Mouse (Mus musculus): ENCODE measurements at regions not wholly inside any gene's neighbourhood (a gene's known extent, or its start where the extent isn't known, plus 50 kb on each side); places are given as distances from the start of the nearest gene placed in this dataset.

- Histone ChIP-seq H3K27me3 (replicated peaks) (no peaks in the 10 kb centered on the region), H3K36me3 (replicated peaks in 1 of 2; ENCODE audit: control insufficient read depth in 1 of 2, insufficient read depth in 1 of 2, low read length in 1 of 2) (no peaks in the 10 kb centered on the region), H3K79me2 (replicated peaks; ENCODE audit: control insufficient read depth, extremely low read depth, insufficient read depth, poor library complexity, severe bottlenecking) (no peaks in the 10 kb centered on the region), H3K9ac (ENCODE audit: insufficient read depth, low read depth) (no peak overlapping the region), H3K27ac (ENCODE audit: insufficient read depth, low read depth) (no peak overlapping the region), H3K4me3 (replicated peaks in 1 of 3; ENCODE audit: low read depth in 2 of 3, low read length in 2 of 3, poor library complexity in 1 of 3) (no peak overlapping the region), H3K4me1 (ENCODE audit: control insufficient read depth in 1 of 2, insufficient read depth in 2 of 2) (no peaks in the 10 kb centered on the region), H3K9me3 (replicated peaks; ENCODE audit: low read length) (peaks cover 93% of the 10 kb centered on the region), H3K4me2 (ENCODE audit: insufficient read depth, low read depth, poor library complexity, severe bottlenecking) (no peak overlapping the region)
- in situ Hi-C loops (cut with MboI; ENCODE audit: low pct_ligation_motif_present, low pct_unique_long_range_greater_than_20kb, low sequenced_read_pairs), result no loop called here
- TF ChIP-seq CHD2 (IDR thresholded peaks at IDR 0.05; ENCODE audit: low read length) (no peak), MAFK (IDR thresholded peaks at IDR 0.05; ENCODE audit: insufficient replicate concordance, low read length) (no peak), SIN3A (IDR thresholded peaks at IDR 0.05; ENCODE audit: low read length) (no peak)
- dilution Hi-C loops (cut with MboI; ENCODE audit: extremely low pct_ligation_motif_present, extremely low pct_unique_long_range_greater_than_20kb, low sequenced_read_pairs), result no loop called here
- DNase-seq (ENCODE audit: extremely low read depth), result no peak
Observed at GRCm38 (mm10) chr13:60069196-60069595, 108.0 kb downstream of the Gas1 start.

DNA sequence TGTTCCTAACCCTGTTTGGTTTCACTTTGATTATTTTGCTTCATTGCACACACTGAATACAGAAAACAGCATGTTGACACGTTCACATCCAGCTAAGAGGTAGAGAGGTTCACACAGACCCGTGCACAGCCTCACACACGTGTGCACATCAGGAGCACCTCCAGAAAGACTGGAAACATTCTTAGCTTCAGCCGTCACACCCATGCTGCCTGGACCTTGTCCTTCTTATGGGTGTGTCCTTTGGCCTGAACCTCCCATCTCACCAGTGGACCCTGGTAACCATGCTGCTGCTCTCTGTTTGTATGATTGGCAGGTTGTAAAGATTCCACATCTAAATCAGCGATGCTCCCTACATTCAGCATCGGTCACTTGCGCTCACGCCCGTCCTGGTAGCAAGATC lies 109.8 kb downstream of the Gas1 start:
- Histone ChIP-seq H3K9me3 (replicated peaks; ENCODE audit: low read length) (peaks cover 88% of the 10 kb centered on the region), H3K4me1 (ENCODE audit: control insufficient read depth in 1 of 2, insufficient read depth in 2 of 2) (no peaks in the 10 kb centered on the region), H3K4me2 (ENCODE audit: insufficient read depth, low read depth, poor library complexity, severe bottlenecking) (no peak overlapping the region), H3K79me2 (replicated peaks; ENCODE audit: control insufficient read depth, extremely low read depth, insufficient read depth, poor library complexity, severe bottlenecking) (no peaks in the 10 kb centered on the region), H3K27ac (ENCODE audit: insufficient read depth, low read depth) (no peak overlapping the region), H3K36me3 (replicated peaks in 1 of 2; ENCODE audit: control insufficient read depth in 1 of 2, insufficient read depth in 1 of 2, low read length in 1 of 2) (no peaks in the 10 kb centered on the region), H3K4me3 (replicated peaks in 1 of 3; ENCODE audit: low read depth in 2 of 3, low read length in 2 of 3, poor library complexity in 1 of 3) (no peak overlapping the region), H3K27me3 (replicated peaks) (no peaks in the 10 kb centered on the region), H3K9ac (ENCODE audit: insufficient read depth, low read depth) (no peak overlapping the region)
- DNase-seq (ENCODE audit: extremely low read depth), result no peak
- in situ Hi-C loops (cut with MboI; ENCODE audit: low pct_ligation_motif_present, low pct_unique_long_range_greater_than_20kb, low sequenced_read_pairs), result no loop called here
- dilution Hi-C loops (cut with MboI; ENCODE audit: extremely low pct_ligation_motif_present, extremely low pct_unique_long_range_greater_than_20kb, low sequenced_read_pairs), result no loop called here
- TF ChIP-seq ZKSCAN1 (IDR thresholded peaks at IDR 0.05; ENCODE audit: borderline replicate concordance, low read depth, low read length), result no peak
- TF ChIP-seq MYC (IDR thresholded peaks at IDR 0.05; ENCODE audit: low read depth, low read length), result no peak
- no peak for TF ChIP-seq ELF1 (IDR thresholded peaks at IDR 0.05; ENCODE audit: low read depth, low read length)
- no peak for TF ChIP-seq IRF4 (IDR thresholded peaks at IDR 0.05; ENCODE audit: low read depth, low read length)
- TF ChIP-seq UBTF (IDR thresholded peaks at IDR 0.05; ENCODE audit: low read depth, low read length), result no peak
- TF ChIP-seq HCFC1 (IDR thresholded peaks at IDR 0.05; ENCODE audit: low read depth, low read length), result no peak
- TF ChIP-seq PAX5 (IDR thresholded peaks at IDR 0.05; ENCODE audit: low read length), result no peak
- no peak for TF ChIP-seq MEF2A (IDR thresholded peaks at IDR 0.05; ENCODE audit: borderline replicate concordance, low read depth, low read length)
- TF ChIP-seq POLR2AphosphoS2 (IDR thresholded peaks at IDR 0.05; ENCODE audit: low read depth, low read length), result no peak
- no peak for TF ChIP-seq TBP (conservative IDR thresholded peaks at IDR 0.05; ENCODE audit: low read depth, low read length)
- TF ChIP-seq CHD1 (IDR thresholded peaks at IDR 0.05; ENCODE audit: low read depth, low read length), result no peak
- TF ChIP-seq USF2 (conservative IDR thresholded peaks at IDR 0.05; ENCODE audit: low read depth, low read length), result no peak
- no peak for TF ChIP-seq NELFE (IDR thresholded peaks at IDR 0.05; ENCODE audit: low read depth, low read length)
- TF ChIP-seq POLR2A (IDR thresholded peaks at IDR 0.05; ENCODE audit: low read depth, low read length), result no peak
- no peak for TF ChIP-seq MAZ (IDR thresholded peaks at IDR 0.05; ENCODE audit: low read depth, low read length)

All from CH12.LX (cell line).